9 mouse cellular contexts compared by ENCODE assay signal in genomic region chr3:68720258-68720657, GRCm38 (mm10). TPM values are rescaled to one million over a fixed set of nuclear protein-coding genes. Genes with fewer than 3 reads are reported as not detected.
DNase-seq lines count a peak whose midpoint lies in the region; ATAC-seq and TF ChIP-seq lines count a peak whose summit lies in the region.
"Had no signal": no experiment of that assay in that cellular context is flagged by ENCODE, and none has a peak within 500 bp of the region (broad histone marks: within the 10 kb centered on the region; RNA-seq: fewer than 3 reads in every experiment).

No protein-coding gene starts in this region.

- ATAC-seq in hindbrain, embryonic 11.5 days (ENCODE audit: low FRiP score), result peak; percentile 60; the same call in 1 of the 2 replicates
- ATAC-seq in megakaryocyte-erythroid progenitor cell, adult 5-6 weeks (replicated peaks; ENCODE audit: low FRiP score, low TSS enrichment, poor library complexity, severe bottlenecking), result peak; percentile 76; the same call in 1 of the 2 replicates

- H3K27me3 ChIP-seq in cerebellum, adult 2 months (ENCODE audit: control insufficient read depth, insufficient read depth, low read length), result no peaks in the 10 kb centered on the region
- no peaks in the 10 kb centered on the region for H3K27me3 ChIP-seq in hindbrain, embryonic 11.5 days (ENCODE audit: control insufficient read depth, insufficient read depth, low read length)

- H3K4me1 ChIP-seq in cerebellum, adult 2 months (ENCODE audit: control insufficient read depth, insufficient read depth, low read length), result no peaks in the 10 kb centered on the region; the same call in 1 of the 2 replicates
- H3K4me1 ChIP-seq in bone marrow, adult 2 months (ENCODE audit: control insufficient read depth, insufficient read depth, low read length), result no peaks in the 10 kb centered on the region
- H3K4me1 ChIP-seq in hindbrain, embryonic 11.5 days (replicated peaks; ENCODE audit: control insufficient read depth, insufficient read depth, low read length), result no peaks in the 10 kb centered on the region

- no peak for DNase-seq in cerebellum, adult 2 months
- DNase-seq in cerebellum, adult 8-10 months, result no peak
- DNase-seq in left cerebral cortex, adult 2 months (ENCODE audit: extremely low spot score in 1 of 2, low spot score in 2 of 2), result peak in 1 of 2 experiments; percentile 57
- DNase-seq in left cerebral cortex, adult 9 months (ENCODE audit: low spot score in 2 of 2), result no peak
- DNase-seq in hindbrain, embryonic 11.5 days (ENCODE audit: low spot score), result peak; percentile 72
- DNase-seq in thymus, postnatal 0 days (ENCODE audit: low spot score), result peak; percentile 51

- H3K4me2 ChIP-seq in hindbrain, embryonic 11.5 days (replicated peaks; ENCODE audit: low read depth, low read length), result no peak overlapping the region

- H3K36me3 ChIP-seq in hindbrain, embryonic 11.5 days (ENCODE audit: control insufficient read depth, insufficient read depth, low read length), result no peaks in the 10 kb centered on the region

- TF ChIP-seq CTCF in cerebellum, adult 2 months (IDR thresholded peaks at IDR 0.05; ENCODE audit: borderline replicate concordance, insufficient read depth, low read depth, low read length), result peak; percentile 49; the same call in 1 of the 2 replicates
- TF ChIP-seq CTCF in left cerebral cortex, adult 2 months (IDR thresholded peaks at IDR 0.05), result peak; percentile 73
- peak; percentile 70 for TF ChIP-seq CTCF in bone marrow, adult 2 months (IDR thresholded peaks at IDR 0.05; ENCODE audit: control insufficient read depth, insufficient read depth, low read length)

- intact Hi-C loops in left cerebral cortex, adult 2 months (cut with DNase I), result no loop called here

- WGBS in cerebellum, adult 2 months, result 33% methylated on average over 13 of the region's 13 CpGs
- WGBS in bone marrow, adult 2 months, result 48% methylated on average over 13 of the region's 13 CpGs
- 37% methylated on average over 13 of the region's 13 CpGs for WGBS in hindbrain, embryonic 11.5 days

- TF ChIP-seq POLR2A in cerebellum, adult 2 months (IDR thresholded peaks at IDR 0.05; ENCODE audit: borderline replicate concordance, insufficient read depth, low read length), result no peak
- no peak for TF ChIP-seq POLR2A in bone marrow, adult 2 months (IDR thresholded peaks at IDR 0.05; ENCODE audit: borderline replicate concordance, control insufficient read depth, low read depth, low read length)

- H3K9me3 ChIP-seq in hindbrain, embryonic 11.5 days (ENCODE audit: control insufficient read depth, low read length), result no peaks in the 10 kb centered on the region

- no peak overlapping the region for H3K27ac ChIP-seq in cerebellum, adult 2 months (ENCODE audit: insufficient read depth, low read length)
- H3K27ac ChIP-seq in left cerebral cortex, adult 2 months, result no peak overlapping the region
- no peak overlapping the region for H3K27ac ChIP-seq in bone marrow, adult 2 months (ENCODE audit: control insufficient read depth, insufficient read depth, low read depth, low read length, poor library complexity)
- no peak overlapping the region for H3K27ac ChIP-seq in hindbrain, embryonic 11.5 days (ENCODE audit: low read depth, low read length)

- H3K9ac ChIP-seq in hindbrain, embryonic 11.5 days (ENCODE audit: low read depth, low read length), result no peak overlapping the region

- H3K4me3 ChIP-seq in cerebellum, adult 2 months (replicated peaks; ENCODE audit: insufficient read depth, low read depth, low read length), result no peak overlapping the region
- H3K4me3 ChIP-seq in left cerebral cortex, adult 2 months, result no peak overlapping the region
- no peak overlapping the region for H3K4me3 ChIP-seq in bone marrow, adult 2 months (replicated peaks; ENCODE audit: control insufficient read depth, low read depth, low read length)
- H3K4me3 ChIP-seq in hindbrain, embryonic 11.5 days (ENCODE audit: low read depth, low read length), result no peak overlapping the region
- H3K4me3 ChIP-seq: erythroblast, embryonic 14.5 days had no signal

RNA-seq across cellular contexts. Expression of gene Il12a, which starts 29.8 kb away (rescaled TPM):
- polyA plus RNA-seq in cerebellum, adult 2 months (2012; rRNA removed), result 0.68 and 1.1 TPM in 2 replicates
- total RNA-seq in left cerebral cortex, adult 2 months (2021), result 1 to 10 TPM; 2.8 to 4.2 TPM
- polyA plus RNA-seq in bone marrow, adult 2 months (2011; ENCODE audit: insufficient read depth, insufficient read length, low replicate concordance, missing spikeins), result 11.9 and 14.5 TPM in 2 replicates
- 0.19 TPM in 1 of 2 replicates, not detected in the other for polyA plus RNA-seq in hindbrain, embryonic 11.5 days (2014; fragmentation: Nextera tagmentation; extraction: Ambion mirVana)
- total RNA-seq in megakaryocyte-erythroid progenitor cell, adult 5-6 weeks (2014; fragmentation: Nextera tagmentation), result 3.8 and 5.4 TPM in 2 replicates
- total RNA-seq in megakaryocyte-erythroid progenitor cell, adult 5-6 weeks (2017), result 2.5 and 10.7 TPM in 2 replicates
- 3.0 TPM in 2 replicates for polyA plus RNA-seq in thymus, postnatal 0 days (2015; fragmentation: Nextera tagmentation; extraction: Ambion mirVana)
- polyA plus RNA-seq: erythroblast, embryonic 14.5 days had no signal

Comparison
In these comparisons a context has a peak if more than half of its experiments do, and no peak if none do; other contexts are left out.
1. DNase-seq: peak in hindbrain, embryonic 11.5 days (single experiment) and thymus, postnatal 0 days (single experiment); none in cerebellum, adult 2 months (0 of 2), cerebellum, adult 8-10 months (single experiment) and left cerebral cortex, adult 9 months (0 of 2).
2. Peak in every context shown above with its lines, with median percentiles within 50 percentile points of each other: CTCF ChIP-seq.